Mouse (Mus musculus): ENCODE data around the gene Klk1b1. TPM values are rescaled to one million over a fixed set of nuclear protein-coding genes. Genes with fewer than 3 reads are reported as not detected.
"Not testable (repeated sequence)": the region's sequence is repeated elsewhere in the genome, so short reads cannot be mapped to it uniquely, and the experiment has no call there.

Gene Klk1b1
- total RNA-seq, 2 experiments from 2014 or later, result not detected

DNA sequence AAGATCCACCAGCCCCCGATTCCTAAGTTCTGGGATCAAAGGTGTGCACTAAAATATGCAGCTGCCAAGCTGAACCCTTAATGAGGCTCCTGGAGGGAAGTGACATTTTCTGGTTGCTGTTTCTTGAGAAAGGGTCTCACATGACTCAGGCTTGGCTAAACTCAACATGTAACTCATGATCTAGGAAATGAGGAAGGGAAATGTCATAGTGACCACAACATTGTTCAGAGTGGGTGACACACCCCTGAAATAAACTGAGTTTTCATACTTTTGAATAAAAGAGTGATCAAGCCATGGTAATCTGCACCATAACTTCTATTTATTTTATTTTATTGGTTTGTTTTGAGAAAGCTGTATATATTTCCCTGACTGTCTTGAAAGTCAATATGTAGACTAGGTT lies 28.3 kb downstream of the Klk1b1 start:
- intact Hi-C loops (cut with DNase I); DNase-seq: not testable (repeated sequence)

DNA sequence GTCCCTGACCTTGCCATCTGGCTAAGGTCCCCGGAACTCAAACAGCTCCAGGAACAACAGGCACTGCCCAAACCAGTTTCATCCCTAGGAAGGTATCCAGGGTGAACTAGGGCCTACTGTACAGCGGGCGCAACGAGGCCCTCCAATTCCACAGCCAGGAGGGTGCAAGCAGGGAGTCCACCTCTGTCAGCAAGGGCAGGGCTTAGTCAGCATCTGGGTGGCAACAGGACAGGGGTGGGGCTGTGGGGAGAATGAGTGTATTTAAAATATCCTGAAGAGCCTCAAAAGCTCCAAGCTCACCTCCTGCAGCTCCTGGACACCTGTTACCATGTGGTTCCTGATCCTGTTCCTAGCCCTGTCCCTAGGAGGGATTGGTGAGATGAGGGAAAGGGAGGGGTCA lies 29.0 kb downstream of the Klk1b1 start, which contains the start of gene Klk1b11:
Klk1b11 (plus strand) TSS at position 301 of the 400 bp plus-strand sequence.
- DNase-seq; intact Hi-C loops (cut with DNase I): not testable (repeated sequence)

DNA sequence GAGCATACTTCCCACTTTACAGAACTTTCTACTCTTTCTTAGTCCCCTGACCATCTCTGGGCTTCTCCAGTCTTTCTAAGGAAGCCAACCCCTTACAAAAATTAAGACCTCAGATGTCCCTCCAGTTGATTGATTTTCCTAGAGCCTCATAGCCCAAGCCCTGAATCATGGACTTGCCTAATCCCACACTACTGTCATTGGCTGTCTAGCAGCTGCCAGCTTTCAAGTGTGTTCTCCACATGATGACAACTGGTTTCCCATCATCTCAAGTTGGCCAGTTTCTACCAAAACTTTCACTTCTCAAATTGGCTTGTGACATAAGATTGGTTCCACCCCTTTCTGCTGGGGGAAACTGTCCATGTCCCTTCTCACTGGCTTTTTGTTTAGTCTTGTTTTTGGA lies 38.3 kb downstream of the Klk1b1 start:
- intact Hi-C loops (cut with DNase I), result no loop called here
- DNase-seq, result no peak

DNA sequence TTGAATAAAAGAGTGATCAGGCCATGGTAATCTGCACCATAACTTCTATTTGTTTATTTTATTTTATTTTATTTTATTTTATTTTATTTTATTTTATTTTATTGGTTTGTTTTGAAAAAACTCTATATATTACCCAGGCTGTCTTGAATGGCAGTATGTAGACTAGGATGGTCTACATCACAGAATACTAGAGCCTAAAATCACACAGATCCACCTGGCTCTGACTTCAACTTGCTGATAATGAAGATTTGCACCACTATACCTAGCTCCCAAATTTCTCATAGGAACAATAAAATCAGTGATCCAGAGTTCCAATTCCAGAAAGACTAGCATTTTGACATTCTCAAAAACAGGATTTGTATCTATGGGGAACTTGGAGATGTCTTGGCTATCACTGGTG lies 45.3 kb downstream of the Klk1b1 start, which contains the start of gene Klk1b26:
Klk1b26 (plus strand) TSS at position 301 of the 400 bp plus-strand sequence.
- intact Hi-C loops (cut with DNase I); DNase-seq: not testable (repeated sequence)

DNA sequence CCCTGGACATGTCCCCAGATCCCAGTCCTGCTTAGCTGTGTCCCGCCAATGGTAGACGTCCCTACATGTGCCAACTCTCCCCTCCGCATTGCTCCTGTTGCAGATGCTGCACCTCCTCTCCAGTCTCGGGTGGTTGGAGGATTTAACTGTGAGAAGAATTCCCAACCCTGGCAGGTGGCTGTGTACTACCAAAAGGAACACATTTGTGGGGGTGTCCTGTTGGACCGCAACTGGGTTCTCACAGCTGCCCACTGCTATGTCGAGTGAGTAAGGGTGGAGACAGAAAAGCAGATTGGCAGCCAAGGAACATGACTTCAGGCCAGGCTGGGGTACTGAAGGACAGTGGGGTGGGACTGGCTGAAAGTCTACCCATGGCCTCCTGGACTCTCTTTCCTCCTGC lies 48.1 kb downstream of the Klk1b1 start:
- DNase-seq; intact Hi-C loops (cut with DNase I): not testable (repeated sequence)

DNA sequence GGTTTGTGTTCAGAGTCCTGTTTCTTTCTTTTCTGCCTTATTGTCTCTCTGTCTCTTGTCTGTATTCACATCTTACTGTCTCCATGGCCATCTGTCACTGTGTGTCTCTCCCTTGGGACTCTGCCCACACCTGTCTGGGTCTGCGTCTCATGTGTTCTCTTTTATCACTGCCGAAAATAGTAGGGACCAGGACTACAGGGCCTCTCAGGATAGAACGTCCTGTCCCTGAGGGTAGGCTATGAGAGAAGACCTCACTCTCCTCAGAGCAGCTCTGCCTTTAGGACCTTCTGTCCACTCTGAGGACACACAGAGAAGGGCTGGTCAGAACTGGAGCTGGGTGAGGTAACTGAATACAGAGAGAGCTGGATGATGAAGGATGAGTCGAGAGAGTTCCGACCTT lies 48.5 kb downstream of the Klk1b1 start:
- DNase-seq, result no peak
- intact Hi-C loops (cut with DNase I), result no loop called here

Other genes with a start within 250 kb of the Klk1b1 start
- not detected for gene Klk12, start 197.9 kb upstream of the Klk1b1 start, total RNA-seq (2021)
- gene Klk11, start 192.1 kb upstream of the Klk1b1 start, total RNA-seq (2021), result under 1 TPM in 1 of 2 experiments, not detected in 1; 0.17 TPM
- gene Klk10, start 185.7 kb upstream of the Klk1b1 start, total RNA-seq (2021), result under 1 TPM; 0.22 to 0.33 TPM
- gene Klk9, start 174.9 kb upstream of the Klk1b1 start, total RNA-seq (2021), result not detected
- gene Klk8, start 169.2 kb upstream of the Klk1b1 start, total RNA-seq (2021), result 10 to 100 TPM; 10.6 to 14.2 TPM
- gene Klk7, start 155.5 kb upstream of the Klk1b1 start, total RNA-seq (2021), result under 1 TPM; 0.19 to 0.20 TPM
- not detected for gene Klk6, start 142.3 kb upstream of the Klk1b1 start, total RNA-seq (2021)
- gene Klk5, start 124.8 kb upstream of the Klk1b1 start, total RNA-seq (2021), result not detected
- not detected for gene Klk4, start 85.6 kb upstream of the Klk1b1 start, total RNA-seq (2021)
- not detected for gene Klk15, start 33.0 kb upstream of the Klk1b1 start, total RNA-seq (2021)
- gene Klk1b8, start 16.1 kb upstream of the Klk1b1 start, total RNA-seq (2021), result not detected
- gene Klk1b9, start 9.3 kb downstream of the Klk1b1 start, total RNA-seq (2021), result not detected
- gene Klk1b11, start 29.1 kb downstream of the Klk1b1 start, total RNA-seq (2021), result not detected
- gene Klk1b26, start 45.4 kb downstream of the Klk1b1 start, total RNA-seq (2021), result not detected
- not detected for gene Klk1b27, start 85.5 kb downstream of the Klk1b1 start, total RNA-seq (2021)
- not detected for gene Klk1b21, start 135.6 kb downstream of the Klk1b1 start, total RNA-seq (2021)
- gene Klk1b22, start 145.9 kb downstream of the Klk1b1 start, total RNA-seq (2021), result not detected
- gene Klk1b16, start 170.0 kb downstream of the Klk1b1 start, total RNA-seq (2021), result not detected
- gene Klk1b24, start 221.5 kb downstream of the Klk1b1 start, total RNA-seq (2021), result not detected
- gene Klk1b3, start 231.4 kb downstream of the Klk1b1 start, total RNA-seq (2021), result not detected
- not detected for gene Klk1b4, start 240.7 kb downstream of the Klk1b1 start, total RNA-seq (2021)
- not detected for gene Klk1b5, start 249.2 kb downstream of the Klk1b1 start, total RNA-seq (2021)

Data from heart, postnatal 14 days (tissue).